Mouse (Mus musculus): ENCODE measurements at regions not wholly inside any gene's neighbourhood (a gene's known extent, or its start where the extent isn't known, plus 50 kb on each side); places are given as distances from the start of the nearest gene placed in this dataset.

DNA sequence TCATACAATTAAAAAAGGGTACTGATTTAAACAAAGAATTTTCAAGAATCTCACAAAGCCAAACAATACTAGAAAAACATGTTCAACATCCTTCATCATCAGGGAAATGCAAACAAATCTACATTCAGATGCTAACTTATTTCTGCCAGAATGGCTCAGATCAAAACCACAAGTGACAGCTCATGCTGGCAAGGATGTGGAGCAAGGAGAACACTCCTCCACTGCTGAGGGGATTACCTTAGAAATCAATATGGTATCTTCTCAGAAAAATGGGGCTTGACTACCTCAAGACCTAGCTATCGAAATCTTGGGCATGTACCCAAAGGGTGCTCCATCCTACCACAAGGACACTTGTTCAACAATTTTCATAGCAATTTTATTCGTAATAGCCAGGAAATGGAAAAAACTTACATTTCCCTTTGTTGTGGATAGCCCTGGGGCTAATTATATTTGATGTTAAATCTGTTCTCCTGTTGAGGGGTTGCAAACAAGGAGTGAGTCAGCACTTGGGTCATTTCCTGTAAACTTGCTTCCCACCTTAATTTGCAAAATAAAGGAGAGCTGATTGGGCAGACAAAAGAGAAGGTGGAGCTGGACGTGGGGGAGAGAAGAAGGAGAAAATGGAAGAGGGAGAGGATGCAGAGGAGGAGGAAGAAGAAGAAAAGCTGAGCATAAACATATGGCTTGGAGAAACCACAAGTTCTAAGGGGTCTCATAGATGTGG lies 113.3 kb upstream of the B430305J03Rik start:
- ATAC-seq (replicated peaks; ENCODE audit: low read depth, poor library complexity, severe bottlenecking): no peak

DNA sequence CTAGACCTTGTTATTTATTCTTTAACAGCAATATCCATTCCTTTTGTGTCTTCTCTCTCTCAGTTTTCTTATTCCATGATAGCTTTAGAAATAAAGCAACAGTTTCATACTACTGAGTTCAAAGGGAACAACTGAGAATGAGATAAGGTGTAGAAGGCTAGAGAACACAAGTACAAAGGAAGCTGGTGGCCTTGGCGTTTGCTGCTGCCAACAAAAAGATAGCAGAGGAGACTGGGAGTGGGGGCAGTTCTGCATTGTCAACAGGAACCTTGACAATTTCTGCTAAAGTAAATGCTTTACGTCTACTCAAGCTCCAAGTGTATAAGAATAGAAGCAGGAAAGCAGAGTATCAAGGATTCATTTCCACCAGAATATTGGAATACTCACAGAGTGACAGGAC lies 109.3 kb upstream of the B430305J03Rik start:
- ATAC-seq (replicated peaks; ENCODE audit: low read depth, poor library complexity, severe bottlenecking): peak; percentile 89

DNA sequence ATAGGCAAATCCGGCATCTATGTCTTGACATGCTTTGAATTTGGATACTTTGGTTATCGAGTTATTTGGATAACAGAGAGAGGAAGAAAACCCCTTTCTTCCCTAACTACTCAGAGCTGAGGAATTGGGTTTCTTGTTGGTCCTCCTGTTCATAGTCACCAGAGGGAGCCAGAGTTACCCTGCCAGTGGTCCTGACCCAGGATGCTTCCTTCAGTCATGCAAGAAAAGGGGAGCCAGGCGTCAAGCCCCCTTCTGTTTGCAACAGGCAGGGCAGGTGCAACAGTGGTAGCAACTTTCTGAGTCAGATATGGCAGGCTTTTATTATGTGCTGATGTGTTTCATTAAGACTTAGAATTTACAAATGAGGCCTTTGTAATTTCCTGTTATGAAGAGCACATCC lies 101.4 kb upstream of the B430305J03Rik start:
- ATAC-seq (replicated peaks; ENCODE audit: low read depth, poor library complexity, severe bottlenecking): peak; percentile 100

DNA sequence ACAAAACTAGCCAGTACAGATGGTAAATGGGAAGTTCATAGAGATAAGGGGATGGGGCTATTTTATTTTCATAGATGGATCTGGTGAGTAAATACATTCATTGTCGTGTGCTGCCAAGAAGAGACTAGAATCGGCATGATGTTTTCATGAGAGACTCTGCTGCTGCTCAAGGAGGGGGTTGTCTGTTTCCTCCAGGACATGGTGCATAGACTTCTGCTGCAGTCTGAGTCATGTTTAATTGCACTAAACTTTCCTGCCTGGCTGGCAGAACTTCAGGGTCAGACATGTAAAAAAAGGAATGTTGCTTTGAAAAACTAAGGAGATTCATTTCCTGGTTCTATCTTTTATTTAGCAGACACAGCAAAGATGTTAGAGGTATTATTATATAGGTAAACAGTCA lies 100.9 kb upstream of the B430305J03Rik start:
- no peak for ATAC-seq (replicated peaks; ENCODE audit: low read depth, poor library complexity, severe bottlenecking)

DNA sequence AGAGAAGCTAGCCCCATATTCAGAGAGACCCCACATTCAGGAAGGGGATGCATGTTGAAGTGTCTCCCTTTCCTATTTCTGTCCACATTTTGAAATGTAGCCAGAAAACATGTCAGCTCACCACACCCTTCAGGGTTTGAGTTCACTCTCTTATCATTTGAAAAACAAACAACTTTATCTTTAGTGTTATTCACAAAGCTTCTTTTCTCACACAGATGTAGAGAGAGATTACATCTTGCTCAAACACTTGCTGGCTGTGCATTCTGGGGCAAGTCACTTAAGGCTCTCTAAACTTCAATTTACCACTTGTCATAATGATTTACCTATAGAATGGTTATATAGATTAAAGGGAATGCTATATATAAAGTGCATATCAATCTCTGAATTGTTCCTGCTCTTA lies 94.3 kb upstream of the B430305J03Rik start:
- ATAC-seq (replicated peaks; ENCODE audit: low read depth, poor library complexity, severe bottlenecking): no peak; the same call in 1 of the 2 replicates

DNA sequence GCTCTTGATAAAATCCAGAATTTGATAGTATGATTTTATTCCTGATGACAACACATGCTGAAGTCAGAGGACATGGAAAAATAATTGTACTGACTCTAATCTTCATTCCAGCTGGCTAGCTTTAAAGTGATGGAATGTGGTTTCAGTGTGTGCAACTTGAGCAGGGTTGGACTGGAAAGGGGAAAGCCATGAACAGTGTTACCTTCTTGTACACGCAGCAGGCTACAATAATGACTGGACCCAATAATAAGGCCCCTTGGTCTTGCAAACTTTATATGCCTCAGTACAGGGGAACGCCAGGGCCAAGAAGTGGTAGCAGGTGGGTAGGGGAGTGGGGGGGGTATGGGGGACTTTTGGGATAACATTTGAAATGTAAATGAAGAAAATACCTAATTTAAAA lies 90.8 kb upstream of the B430305J03Rik start:
- ATAC-seq (replicated peaks; ENCODE audit: low read depth, poor library complexity, severe bottlenecking): no peak

DNA sequence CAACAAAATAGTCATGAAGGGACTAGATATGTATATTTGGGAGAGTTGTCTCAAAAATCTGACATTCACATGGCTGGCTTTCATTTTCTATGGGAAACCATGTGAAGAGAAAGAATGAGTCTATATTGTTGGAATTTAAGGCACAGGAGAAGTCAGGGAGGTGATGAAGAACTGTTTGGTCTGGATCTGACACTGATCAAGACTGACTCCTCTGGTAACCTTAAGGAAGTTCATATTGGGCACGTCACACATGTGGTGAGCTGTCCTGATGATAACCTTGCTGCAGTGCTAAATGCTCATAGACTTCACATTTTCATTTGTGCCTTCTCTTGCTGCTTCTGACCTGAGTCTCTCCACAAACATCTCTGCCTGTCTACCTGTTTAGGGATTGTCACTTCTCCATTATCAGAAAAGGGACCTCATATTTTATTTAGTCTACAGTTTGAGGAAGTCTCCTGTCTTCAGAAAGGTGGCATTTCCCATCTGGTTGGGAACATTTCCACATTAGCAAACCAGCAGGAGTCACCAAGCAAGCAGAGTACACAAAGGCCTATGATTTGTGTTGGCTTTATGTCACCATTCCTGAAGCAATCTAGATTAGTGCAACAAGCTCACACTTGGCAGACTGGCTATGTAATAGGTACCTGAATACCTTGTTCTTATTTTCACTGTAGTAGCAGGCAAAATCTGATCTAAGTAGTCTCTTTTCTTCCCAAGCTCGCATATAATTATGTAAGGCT lies 76.4 kb upstream of the B430305J03Rik start:
- ATAC-seq (replicated peaks; ENCODE audit: low read depth, poor library complexity, severe bottlenecking): peak; percentile 47; the same call in 1 of the 2 replicates

DNA sequence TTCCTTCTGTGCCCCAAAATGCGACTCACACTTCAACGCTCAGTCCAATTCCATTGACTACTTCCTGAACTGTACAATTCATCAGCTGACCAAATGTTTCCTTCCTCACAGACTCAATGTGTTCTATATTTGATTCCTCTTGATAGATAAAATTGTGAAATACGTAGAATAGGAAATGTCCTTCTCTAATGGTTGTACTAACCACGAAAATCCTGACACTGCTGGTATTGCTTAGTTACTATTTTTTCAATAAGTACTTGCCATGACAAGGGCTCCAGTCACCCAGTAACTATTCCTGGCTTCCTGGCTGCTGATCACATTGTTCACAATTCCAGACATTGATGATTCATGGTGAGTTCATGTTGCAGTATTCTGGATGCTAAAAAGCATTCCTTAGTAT lies 75.7 kb upstream of the B430305J03Rik start:
- peak; percentile 68 for ATAC-seq (replicated peaks; ENCODE audit: low read depth, poor library complexity, severe bottlenecking)

DNA sequence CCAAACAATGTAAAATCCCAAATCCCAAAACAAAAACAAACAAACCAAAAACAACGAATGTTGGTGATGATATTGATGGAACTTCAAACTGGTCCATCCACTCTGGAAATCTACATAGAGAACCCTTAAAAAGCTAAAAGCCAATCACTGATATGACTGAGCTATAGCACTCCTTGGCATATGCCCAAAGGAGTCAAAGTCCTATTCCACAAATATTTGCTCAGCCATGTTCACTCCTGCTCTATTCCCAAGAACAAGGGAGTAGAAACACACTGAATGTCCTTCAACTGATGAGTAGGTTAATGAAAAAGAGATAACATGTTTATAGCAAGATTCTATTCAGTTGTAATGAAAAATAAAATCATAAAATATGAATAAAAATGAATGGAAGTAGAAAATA lies 63.0 kb upstream of the B430305J03Rik start:
- ATAC-seq (replicated peaks; ENCODE audit: low read depth, poor library complexity, severe bottlenecking): no peak

DNA sequence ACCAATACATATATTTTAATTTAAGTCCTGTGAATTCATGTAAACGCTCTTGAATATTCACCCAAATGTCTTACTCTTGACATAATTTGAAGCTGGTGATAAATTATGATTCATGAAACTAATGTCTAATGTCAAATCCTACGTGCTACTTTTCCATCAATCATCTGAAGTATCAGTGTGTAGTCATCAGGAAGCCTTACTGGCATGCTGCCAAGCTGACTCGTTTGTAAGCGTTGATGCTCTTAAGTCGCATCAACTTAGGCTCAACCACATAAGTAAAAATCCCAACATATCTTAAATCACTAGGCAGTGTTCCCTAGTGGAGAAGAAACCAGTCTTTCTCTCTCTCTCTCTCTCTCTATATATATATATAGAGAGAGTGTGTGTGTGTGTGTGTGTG lies 58.2 kb upstream of the B430305J03Rik start:
- no peak for ATAC-seq (replicated peaks; ENCODE audit: low read depth, poor library complexity, severe bottlenecking)

DNA sequence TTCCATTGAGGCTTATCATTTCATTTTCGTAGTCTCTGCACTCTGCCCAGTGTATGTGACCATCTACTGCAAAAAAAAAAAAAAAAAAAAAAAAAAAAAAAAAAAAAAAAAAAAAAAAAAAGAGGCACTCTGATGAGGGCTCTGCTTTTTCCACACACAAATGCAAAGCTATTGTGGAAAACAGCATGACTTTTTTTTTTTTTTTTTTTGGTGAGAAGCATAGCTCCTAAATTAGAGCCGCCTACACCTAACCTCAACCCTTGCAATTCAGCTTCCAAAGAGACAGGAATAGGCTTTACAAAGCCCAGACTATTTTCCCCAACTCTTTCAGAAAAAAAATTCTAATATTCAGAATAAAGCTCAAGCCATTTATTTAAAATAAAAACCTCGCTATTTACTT lies 54.0 kb upstream of the B430305J03Rik start:
- ATAC-seq (replicated peaks; ENCODE audit: low read depth, poor library complexity, severe bottlenecking): no peak

DNA sequence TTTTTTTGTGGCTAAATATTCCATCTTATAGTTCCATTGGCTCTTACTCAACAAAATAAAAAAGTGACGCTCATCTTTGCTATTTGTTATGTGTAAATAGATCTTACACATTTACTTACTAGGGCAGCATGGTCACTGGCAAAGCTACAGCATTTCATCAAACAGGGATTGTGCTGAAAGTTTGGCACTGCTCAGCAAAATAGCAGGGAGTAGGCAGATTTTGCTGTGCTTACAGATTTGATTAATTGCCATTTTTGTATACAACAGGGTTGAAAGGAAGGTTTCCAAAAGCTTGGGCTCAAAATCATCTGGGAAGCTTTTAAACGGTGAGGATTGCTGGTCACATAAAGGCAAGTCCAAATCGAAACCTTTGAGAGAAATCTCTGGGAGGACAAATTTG lies 52.3 kb upstream of the B430305J03Rik start:
- no peak for ATAC-seq (replicated peaks; ENCODE audit: low read depth, poor library complexity, severe bottlenecking)

Data from common myeloid progenitor, adult 5-6 weeks (primary cell).